Mouse (Mus musculus) heart, postnatal 36 days (tissue): ENCODE measurements around the gene Pip4k2a. TPM values are rescaled to one million over a fixed set of nuclear protein-coding genes. Genes with fewer than 3 reads are reported as not detected.

ENCODE experiments used
- DNase-seq, 2 experiments: peaks; one replicate each; pipeline ENCODE4 v3.0.0; 2021 to 2022
- intact Hi-C: fragments of 180-260 bp; cut with DNase I; formaldehyde crosslinking; loops from one replicate; pipeline ENCODE4 v1.15.1; 2025
- total RNA-seq, 2 experiments: library from RNA; stranded (reverse); gene quantifications; 2 replicates each; pipeline ENCODE4 v1.2.3; 2021

Gene Pip4k2a
- total RNA-seq, 2 experiments from 2014 or later = 8.0 to 8.6 TPM

- intact Hi-C loops = no loop called here
- no peak for DNase-seq
These were observed 64.5 kb downstream of the Pip4k2a start for GRCm38 (mm10) chr2:18933418-18933817.

- intact Hi-C loops = no loop called here
- DNase-seq = no peak
These were observed 67.4 kb downstream of the Pip4k2a start for GRCm38 (mm10) chr2:18930318-18931060.

GRCm38 (mm10) chr2:18928597-18929257 is 69.2 kb downstream of the Pip4k2a start:
- intact Hi-C loops = no loop called here
- DNase-seq = no peak

GRCm38 (mm10) chr2:18928196-18928595 is 69.7 kb downstream of the Pip4k2a start:
- intact Hi-C loops = no loop called here
- DNase-seq = no peak

GRCm38 (mm10) chr2:18923806-18924595 is 73.9 kb downstream of the Pip4k2a start:
- intact Hi-C loops = no loop called here
- no peak for DNase-seq

- DNase-seq = no peak
- intact Hi-C loops = no loop called here
These were observed 74.8 kb downstream of the Pip4k2a start for GRCm38 (mm10) chr2:18923098-18923649.

- intact Hi-C loops = no loop called here
- no peak for DNase-seq
These were observed 76.3 kb downstream of the Pip4k2a start for GRCm38 (mm10) chr2:18921570-18922180.

GRCm38 (mm10) chr2:18920461-18920877 is 77.5 kb downstream of the Pip4k2a start:
- no peak for DNase-seq
- intact Hi-C loops = no loop called here

- DNase-seq = no peak
- intact Hi-C loops = no loop called here
These were observed 78.0 kb downstream of the Pip4k2a start for GRCm38 (mm10) chr2:18919797-18920354.

GRCm38 (mm10) chr2:18917838-18918237 is 80.1 kb downstream of the Pip4k2a start:
- no peak for DNase-seq
- intact Hi-C loops = no loop called here

- intact Hi-C loops = no loop called here
- no peak for DNase-seq
These were observed 80.6 kb downstream of the Pip4k2a start for GRCm38 (mm10) chr2:18917380-18917750.

- no peak for DNase-seq
These were observed 81.1 kb downstream of the Pip4k2a start for GRCm38 (mm10) chr2:18916615-18917379.

GRCm38 (mm10) chr2:18916042-18916407 is 81.9 kb downstream of the Pip4k2a start:
- intact Hi-C loops = no loop called here
- no peak for DNase-seq

More at GRCm38 (mm10) chr2:18916615-18917379, 81.1 kb downstream of the Pip4k2a start:
- intact Hi-C loops = no loop called here

GRCm38 (mm10) chr2:18915372-18916041 is 82.4 kb downstream of the Pip4k2a start:
- intact Hi-C loops = no loop called here
- no peak for DNase-seq

- no peak for DNase-seq
- intact Hi-C loops = no loop called here
These were observed 83.2 kb downstream of the Pip4k2a start for GRCm38 (mm10) chr2:18914750-18915149.

GRCm38 (mm10) chr2:18913642-18914041 is 84.3 kb downstream of the Pip4k2a start:
- no peak for DNase-seq
- intact Hi-C loops = no loop called here

GRCm38 (mm10) chr2:18911251-18911934 is 86.5 kb downstream of the Pip4k2a start:
- no peak for DNase-seq
- intact Hi-C loops = no loop called here

GRCm38 (mm10) chr2:18910209-18910608 is 87.7 kb downstream of the Pip4k2a start:
- intact Hi-C loops = no loop called here
- no peak for DNase-seq

GRCm38 (mm10) chr2:18909713-18910112 is 88.2 kb downstream of the Pip4k2a start:
- DNase-seq = no peak

More at GRCm38 (mm10) chr2:18909713-18910112, 88.2 kb downstream of the Pip4k2a start:
- intact Hi-C loops = no loop called here
